In genomic region chr17:88141538-88141937, GRCm38 (mm10) we compare ENCODE assay signal across 9 mouse cellular contexts.
DNase-seq lines count a peak whose midpoint lies in the region; ATAC-seq lines count a peak whose summit lies in the region.
"Had no signal": no experiment of that assay in that cellular context is flagged by ENCODE, and none has a peak within 500 bp of the region (broad histone marks: within the 10 kb centered on the region; RNA-seq: fewer than 3 reads in every experiment).

No protein-coding gene starts in this region.

- H3K27me3 ChIP-seq in heart, embryonic 16.5 days (ENCODE audit: control insufficient read depth, insufficient read depth, low read length) = no peaks in the 10 kb centered on the region
- no peaks in the 10 kb centered on the region for H3K27me3 ChIP-seq in intestine, embryonic 16.5 days (replicated peaks; ENCODE audit: control insufficient read depth, insufficient read depth, low read length)

- DNase-seq in heart, adult 8-10 months (ENCODE audit: low spot score) = no peak
- peak; percentile 76 for DNase-seq in R1 (ENCODE audit: low read depth, low spot score)
- DNase-seq in lung, postnatal 36 days = peak; percentile 63
- no peak for DNase-seq in cerebellum, adult 8-10 months
- no peak for DNase-seq in layer of hippocampus, adult 8-10 months (ENCODE audit: low spot score in 2 of 2)
- DNase-seq in thymus, postnatal 14 days = no peak

- H3K36me3 ChIP-seq in heart, embryonic 16.5 days (ENCODE audit: control insufficient read depth, insufficient read depth) = no peaks in the 10 kb centered on the region
- H3K36me3 ChIP-seq in intestine, embryonic 16.5 days (ENCODE audit: control insufficient read depth, insufficient read depth, low read length) = no peaks in the 10 kb centered on the region

- no peak for ATAC-seq in heart, embryonic 16.5 days (replicated peaks; ENCODE audit: extremely low read depth, insufficient read depth, low FRiP score)
- ATAC-seq in intestine, embryonic 16.5 days = peak; percentile 60; the same call in 1 of the 2 replicates

- H3K9me3 ChIP-seq in heart, embryonic 16.5 days (replicated peaks; ENCODE audit: control insufficient read depth, low read length) = 0 out of 2 replicates have a peak, but pooled peaks cover 2% of the 10 kb centered on the region
- H3K9me3 ChIP-seq in intestine, embryonic 16.5 days (ENCODE audit: control insufficient read depth, low read length) = no peaks in the 10 kb centered on the region

- peak overlapping the region; percentile 28 for H3K4me3 ChIP-seq in heart, embryonic 16.5 days (ENCODE audit: low read length)
- H3K4me3 ChIP-seq in intestine, embryonic 16.5 days (ENCODE audit: low read length) = no peak overlapping the region

- 44% methylated on average over 12 of the region's 12 CpGs for WGBS in heart, embryonic 16.5 days
- WGBS in intestine, embryonic 16.5 days = 39% methylated on average over 12 of the region's 12 CpGs

- H3K27ac ChIP-seq in heart, embryonic 16.5 days (ENCODE audit: low read length) = no peak overlapping the region
- no peak overlapping the region for H3K27ac ChIP-seq in intestine, embryonic 16.5 days (ENCODE audit: low read length)
- H3K27ac ChIP-seq: macrophage had no signal

- no peak overlapping the region for H3K9ac ChIP-seq in heart, embryonic 16.5 days (ENCODE audit: low read length)
- no peak overlapping the region for H3K9ac ChIP-seq in intestine, embryonic 16.5 days (ENCODE audit: low read depth, low read length)

- H3K4me2 ChIP-seq in heart, embryonic 16.5 days (ENCODE audit: low read depth, low read length) = peak overlapping the region; percentile 54
- H3K4me2 ChIP-seq in intestine, embryonic 16.5 days (ENCODE audit: low read depth, low read length) = 0 out of 2 replicates have a peak overlapping the region, but pooled peaks have one; percentile 15

- H3K4me1 ChIP-seq in heart, embryonic 16.5 days (ENCODE audit: control insufficient read depth, insufficient read depth, low read length) = no peaks in the 10 kb centered on the region
- no peaks in the 10 kb centered on the region for H3K4me1 ChIP-seq in intestine, embryonic 16.5 days (ENCODE audit: control insufficient read depth, insufficient read depth, low read length)

Comparison
In these comparisons a context has a peak if more than half of its experiments do, and no peak if none do; other contexts are left out.
1. DNase-seq: peak in R1 (single experiment) and lung, postnatal 36 days (single experiment); none in heart, adult 8-10 months (single experiment), cerebellum, adult 8-10 months (single experiment), layer of hippocampus, adult 8-10 months (0 of 2) and thymus, postnatal 14 days (single experiment).